Mouse (Mus musculus) forebrain, embryonic 15.5 days (tissue): ENCODE data around the gene Sprr2a1. TPM values are rescaled to one million over a fixed set of nuclear protein-coding genes. Genes with fewer than 3 reads are reported as not detected.
"Not testable (repeated sequence)": the region's sequence is repeated elsewhere in the genome, so short reads cannot be mapped to it uniquely, and the experiment has no call there.

Experiments
- ATAC-seq: fragments of 200-750 bp; cut with Nextera tagmentation; replicated peaks from 2 replicates; pipeline ENCODE4 v1.8.0; 2017; ENCODE audit warnings: mild to moderate bottlenecking, moderate TSS enrichment, moderate library complexity
- H3K27ac ChIP-seq: fragments of 300-500 bp; sonication (generic); replicated peaks from 2 replicates; pipeline ENCODE4 v1.5.1; 2015; ENCODE audit warnings: mild to moderate bottlenecking, inconsistent platforms
- H3K27me3 ChIP-seq: fragments of 300-500 bp; sonication (generic); 2 replicates; pipeline ENCODE4 v1.6.1; 2015; ENCODE audit warnings: inconsistent platforms
- H3K36me3 ChIP-seq: fragments of 300-500 bp; sonication (generic); 2 replicates; pipeline ENCODE4 v1.6.1; 2015; ENCODE audit warnings: mild to moderate bottlenecking, inconsistent platforms
- H3K4me1 ChIP-seq: fragments of 300-500 bp; sonication (generic); 2 replicates; pipeline ENCODE4 v1.6.1; 2015; ENCODE audit warnings: inconsistent platforms
- H3K4me2 ChIP-seq: fragments of 300-500 bp; sonication (generic); replicated peaks from 2 replicates; pipeline ENCODE4 v1.6.1; 2015; ENCODE audit warnings: mild to moderate bottlenecking, inconsistent platforms
- H3K4me3 ChIP-seq: fragments of 300-500 bp; sonication (generic); 2 replicates; pipeline ENCODE4 v1.5.1; 2015; ENCODE audit warnings: mild to moderate bottlenecking, inconsistent platforms
- H3K9ac ChIP-seq: fragments of 300-500 bp; sonication (generic); replicated peaks from 2 replicates; pipeline ENCODE4 v1.6.1; 2015; ENCODE audit warnings: mild to moderate bottlenecking, inconsistent platforms
- H3K9me3 ChIP-seq: fragments of 300-500 bp; sonication (generic); 2 replicates; pipeline ENCODE4 v1.6.1; 2016; ENCODE audit warnings: inconsistent platforms
- WGBS: fragments of 180-500 bp; shearing (Covaris S2); methylation state at CpG from one replicate; pipeline ENCODE4 v1.1.7; 2015; ENCODE audit warnings: mixed read lengths; 5-methylcytosine and 5-hydroxymethylcytosine counted together
- polyA plus RNA-seq: library from polyadenylated mRNA; unstranded; fragments of >200 nt; fragmentation: Nextera tagmentation; extraction: Ambion mirVana; gene quantifications from 2 replicates; pipeline ENCODE4 v1.2.1, GENCODE M21; 2015

Sprr2a1 gene
- polyA plus RNA-seq, result not detected in 2 replicates

GRCm38 (mm10) chr3:92215569-92215968 is at the start of gene Sprr2a1, which contains the start of gene Sprr2a2:
Gene Sprr2a1, plus strand, starts transcription at chr3:92215799.
Gene Sprr2a2, plus strand, starts transcription at chr3:92215920.
- not testable (repeated sequence) for ATAC-seq, H3K9ac ChIP-seq, H3K4me1 ChIP-seq

GRCm38 (mm10) chr3:92169847-92170246 is 45.8 kb upstream of the Sprr2a1 start:
- Histone ChIP-seq H3K9me3 (no peaks in the 10 kb centered on the region), H3K27ac (no peak overlapping the region), H3K27me3 (no peaks in the 10 kb centered on the region), H3K4me2 (no peak overlapping the region), H3K9ac (no peak overlapping the region), H3K4me1 (no peaks in the 10 kb centered on the region), H3K4me3 (no peak overlapping the region), H3K36me3 (no peaks in the 10 kb centered on the region)
- no peak for ATAC-seq
- WGBS, result 89% methylated on average over 3 of the region's 3 CpGs

More at GRCm38 (mm10) chr3:92215569-92215968, at the start of gene Sprr2a1, which contains the start of gene Sprr2a2:
- H3K4me2 ChIP-seq, H3K27ac ChIP-seq, H3K36me3 ChIP-seq, H3K27me3 ChIP-seq, H3K9me3 ChIP-seq, H3K4me3 ChIP-seq: not testable (repeated sequence)
- no CpG with 5 or more reads among the region's 2 CpGs for WGBS

GRCm38 (mm10) chr3:92176880-92177279 is 38.7 kb upstream of the Sprr2a1 start:
- Histone ChIP-seq H3K27ac (no peak overlapping the region), H3K36me3 (no peaks in the 10 kb centered on the region), H3K4me3 (no peak overlapping the region), H3K9me3 (no peaks in the 10 kb centered on the region), H3K4me1 (no peaks in the 10 kb centered on the region), H3K4me2 (no peak overlapping the region), H3K9ac (no peak overlapping the region), H3K27me3 (no peaks in the 10 kb centered on the region)
- no peak for ATAC-seq
- 82% methylated on average over 1 of the region's 1 CpGs for WGBS

DNA sequence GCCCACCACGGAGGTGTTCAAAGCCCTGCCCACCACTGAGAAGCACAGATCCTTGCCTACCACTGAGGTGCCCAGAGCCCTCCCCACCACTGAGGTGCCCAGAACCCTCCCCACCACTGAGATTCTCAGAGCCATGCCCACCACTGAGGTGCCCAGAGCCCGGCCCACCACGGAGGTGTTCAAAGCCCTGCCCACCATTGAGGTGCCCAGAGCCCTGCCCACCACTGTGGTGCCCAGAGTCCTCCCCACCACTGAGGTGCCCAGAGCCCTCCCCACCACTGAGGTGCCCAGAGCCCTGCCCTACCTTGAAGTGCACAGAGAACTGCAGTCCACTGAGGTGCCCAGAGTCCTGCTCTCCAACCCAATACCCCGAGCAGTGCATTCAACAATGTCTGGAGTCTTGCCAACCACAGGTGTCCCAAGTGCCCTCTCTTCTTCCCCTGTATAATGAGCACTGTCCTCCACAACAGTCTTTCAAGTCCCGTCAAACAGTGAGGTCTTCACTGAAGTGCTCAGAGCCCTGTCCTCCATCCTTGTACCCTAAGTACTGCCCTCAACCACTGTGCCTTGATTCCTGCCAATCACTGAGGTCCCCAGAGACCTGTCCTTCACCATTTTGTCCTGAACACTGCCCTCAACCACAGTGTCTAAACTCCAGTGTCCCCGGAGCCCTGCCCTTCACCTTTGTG is 19.9 kb upstream of the Sprr2a1 start:
- Histone ChIP-seq H3K4me2 (no peak overlapping the region), H3K36me3 (no peaks in the 10 kb centered on the region), H3K4me3 (no peak overlapping the region), H3K9me3 (no peaks in the 10 kb centered on the region), H3K27ac (no peak overlapping the region), H3K9ac (no peak overlapping the region), H3K4me1 (no peaks in the 10 kb centered on the region), H3K27me3 (no peaks in the 10 kb centered on the region)
- 87% methylated on average over 6 of the region's 6 CpGs for WGBS
- ATAC-seq, result no peak

- H3K36me3 ChIP-seq, H3K4me2 ChIP-seq, H3K27ac ChIP-seq, H3K4me1 ChIP-seq, H3K4me3 ChIP-seq, H3K9me3 ChIP-seq, H3K9ac ChIP-seq, H3K27me3 ChIP-seq: not testable (repeated sequence)
- WGBS, result no CpG with 5 or more reads among the region's 16 CpGs
- 0 out of 2 replicates have a peak, but pooled peaks have one; percentile 35 for ATAC-seq
Observed at GRCm38 (mm10) chr3:92211133-92211925, 4.3 kb upstream of the Sprr2a1 start.

- H3K9me3 ChIP-seq, H3K4me1 ChIP-seq, H3K4me3 ChIP-seq, H3K9ac ChIP-seq, H3K4me2 ChIP-seq, H3K27ac ChIP-seq, H3K27me3 ChIP-seq, ATAC-seq, H3K36me3 ChIP-seq: not testable (repeated sequence)
- WGBS, result no CpG with 5 or more reads among the region's 1 CpGs
Observed at GRCm38 (mm10) chr3:92212059-92212458, 3.5 kb upstream of the Sprr2a1 start.

GRCm38 (mm10) chr3:92213651-92214050 is 1.9 kb upstream of the Sprr2a1 start:
- not testable (repeated sequence) for H3K36me3 ChIP-seq, H3K27me3 ChIP-seq, H3K4me2 ChIP-seq, H3K4me3 ChIP-seq, H3K27ac ChIP-seq, H3K4me1 ChIP-seq, ATAC-seq, H3K9me3 ChIP-seq, H3K9ac ChIP-seq

GRCm38 (mm10) chr3:92219031-92219430 is 3.4 kb downstream of the Sprr2a1 start:
- H3K27me3 ChIP-seq, H3K36me3 ChIP-seq, H3K4me3 ChIP-seq, H3K9me3 ChIP-seq, H3K4me2 ChIP-seq, H3K4me1 ChIP-seq, H3K27ac ChIP-seq, H3K9ac ChIP-seq: not testable (repeated sequence)
- no CpG with 5 or more reads among the region's 8 CpGs for WGBS
- peak; percentile 55; the same call in 1 of the 2 replicates for ATAC-seq

- ATAC-seq, result peak; percentile 36; the same call in 1 of the 2 replicates
- H3K4me2 ChIP-seq, H3K9ac ChIP-seq, H3K27me3 ChIP-seq, H3K9me3 ChIP-seq, H3K4me3 ChIP-seq, H3K4me1 ChIP-seq, H3K36me3 ChIP-seq, H3K27ac ChIP-seq: not testable (repeated sequence)
Observed at GRCm38 (mm10) chr3:92223708-92224107, 8.1 kb downstream of the Sprr2a1 start.

GRCm38 (mm10) chr3:92227410-92227809 is 11.8 kb downstream of the Sprr2a1 start:
- not testable (repeated sequence) for H3K9me3 ChIP-seq, H3K27me3 ChIP-seq, H3K27ac ChIP-seq, H3K4me2 ChIP-seq, H3K9ac ChIP-seq, ATAC-seq, H3K36me3 ChIP-seq, H3K4me3 ChIP-seq, H3K4me1 ChIP-seq
- 74% methylated on average over 3 of the region's 3 CpGs for WGBS

GRCm38 (mm10) chr3:92236463-92237189 is 21.0 kb downstream of the Sprr2a1 start:
- not testable (repeated sequence) for ATAC-seq, H3K4me3 ChIP-seq, H3K9ac ChIP-seq, H3K4me1 ChIP-seq, H3K9me3 ChIP-seq, H3K36me3 ChIP-seq, H3K27me3 ChIP-seq, H3K4me2 ChIP-seq, H3K27ac ChIP-seq
- WGBS, result no CpG with 5 or more reads among the region's 5 CpGs

DNA sequence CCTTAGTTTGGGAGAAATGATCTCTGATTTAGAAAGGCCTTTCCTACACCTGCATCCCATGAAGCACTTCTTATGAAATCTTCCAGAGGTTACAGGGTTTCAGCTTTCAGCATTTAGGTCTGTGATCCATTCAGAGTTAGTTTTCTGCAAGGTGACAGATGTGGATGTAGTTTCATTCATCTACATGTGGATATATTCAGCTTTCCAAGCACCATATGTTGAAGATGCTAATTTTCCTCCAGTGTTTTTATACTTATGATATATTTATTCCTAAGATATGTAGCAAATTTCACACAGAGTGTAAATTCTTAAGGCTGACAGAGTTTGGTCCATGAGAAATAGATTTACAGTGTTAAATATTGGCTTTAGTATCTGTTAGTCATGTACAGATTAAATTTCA is 23.1 kb downstream of the Sprr2a1 start:
- not testable (repeated sequence) for H3K9ac ChIP-seq, H3K4me1 ChIP-seq, H3K36me3 ChIP-seq, H3K4me3 ChIP-seq, ATAC-seq, H3K27me3 ChIP-seq, H3K9me3 ChIP-seq, H3K27ac ChIP-seq, H3K4me2 ChIP-seq
